Mouse (Mus musculus) left cerebral cortex, adult 2 months (tissue): ENCODE measurements around the gene Nipsnap1. TPM values are rescaled to one million over a fixed set of nuclear protein-coding genes. Genes with fewer than 3 reads are reported as not detected.
A peak's percentile ranks its signal among the peaks of the same experiment; 100 is the strongest.

ENCODE experiments used
- DNase-seq, 2 experiments: peaks; one replicate each; pipeline ENCODE4 v3.0.0; 2021 to 2022; ENCODE audit warnings: low spot score in 2 of 2, mixed read lengths in 1 of 2; ENCODE audit errors: extremely low spot score in 1 of 2
- H3K27ac ChIP-seq: fragments of 200-600 bp; 2 replicates; pipeline ENCODE4 v1.8.1; 2022
- H3K4me3 ChIP-seq: fragments of 200-600 bp; 2 replicates; pipeline ENCODE4 v1.8.1; 2022
- CTCF ChIP-seq: fragments of 200-600 bp; IDR thresholded peaks from 2 replicates; pipeline ENCODE4 v1.8.1; 2022; ENCODE audit warnings: antibody characterized with exemption, mild to moderate bottlenecking, moderate library complexity
- intact Hi-C: fragments of 180-260 bp; cut with DNase I; formaldehyde crosslinking; loops from one replicate; pipeline ENCODE4 v1.15.1; 2025
- total RNA-seq, 2 experiments: library from RNA; stranded (reverse); gene quantifications; 2 replicates each; pipeline ENCODE4 v1.2.3; 2021

Gene Nipsnap1
- total RNA-seq, 2 experiments from 2014 or later: 84.8 to 85.8 TPM

GRCm38 (mm10) chr11:4881087-4881486 lies 7.3 kb downstream of the Nipsnap1 start:
- no peak for DNase-seq
- H3K4me3 ChIP-seq: no peak overlapping the region
- TF ChIP-seq CTCF: no peak
- intact Hi-C loops: no loop called here
- H3K27ac ChIP-seq: no peak overlapping the region

DNA sequence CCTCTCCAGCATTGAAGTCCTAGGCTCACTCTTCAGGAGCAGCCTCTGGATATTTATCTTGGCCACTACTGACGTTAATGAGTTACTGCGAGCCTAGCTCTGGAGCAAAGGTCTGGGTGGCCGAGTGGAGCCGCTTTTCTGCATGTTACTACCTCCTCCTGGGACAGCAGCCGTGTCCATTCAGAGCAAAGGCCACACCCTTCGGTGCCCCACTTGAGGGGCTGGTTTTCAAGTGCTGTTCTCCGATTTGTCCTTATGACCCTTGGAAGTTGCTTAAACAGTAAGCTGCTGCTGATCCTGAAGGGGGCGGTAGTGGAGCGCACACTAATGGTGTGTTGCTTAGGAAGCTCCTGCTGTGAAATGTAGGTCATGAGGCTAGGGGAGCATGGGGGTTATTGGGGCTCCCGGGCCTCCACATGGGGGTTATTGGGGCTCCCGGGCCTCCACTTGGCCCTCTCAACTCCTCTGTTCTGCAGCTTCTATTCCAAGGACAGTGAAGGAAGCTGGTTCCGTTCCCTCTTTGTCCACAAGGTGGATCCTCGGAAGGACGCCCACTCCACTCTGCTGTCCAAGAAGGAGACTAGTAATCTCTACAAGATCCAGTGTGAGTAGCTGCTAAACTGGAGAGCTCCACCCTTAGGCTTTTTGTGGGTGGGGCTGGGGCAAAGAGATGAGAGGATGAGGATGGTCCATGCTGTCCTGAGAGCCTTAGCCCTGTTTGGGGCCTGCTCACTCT lies 9.3 kb downstream of the Nipsnap1 start:
- no peak overlapping the region for H3K4me3 ChIP-seq
- peak; percentile 37 for TF ChIP-seq CTCF
- no peak for DNase-seq
- intact Hi-C loops: no loop called here
- no peak overlapping the region for H3K27ac ChIP-seq

DNA sequence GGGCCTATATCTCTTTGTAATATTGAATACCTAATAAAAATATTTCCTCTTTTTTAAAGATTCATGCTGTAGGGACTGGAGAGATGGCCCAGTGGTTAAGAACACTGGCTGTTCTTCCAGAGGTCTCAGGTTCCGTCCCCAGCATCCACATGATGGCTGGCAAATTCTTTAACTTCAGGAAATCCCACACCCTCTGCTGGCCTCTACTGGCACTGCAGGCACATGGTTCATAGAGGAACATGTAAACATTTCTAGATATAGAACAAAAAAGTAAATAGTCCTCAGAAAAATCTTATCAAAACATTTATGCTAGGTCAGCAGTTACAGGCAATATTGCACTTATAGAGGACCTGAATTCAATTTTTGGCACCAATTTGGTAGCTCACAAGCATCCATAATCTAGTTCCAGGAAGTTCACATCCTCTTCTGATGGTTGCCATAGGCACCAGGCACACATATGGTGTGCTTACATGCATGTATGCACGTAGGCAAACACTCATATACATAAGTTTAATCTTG lies 11.7 kb downstream of the Nipsnap1 start:
- Histone ChIP-seq H3K27ac (no peak overlapping the region), H3K4me3 (no peak overlapping the region)
- intact Hi-C loops: no loop called here
- peak; percentile 77 for TF ChIP-seq CTCF
- DNase-seq: peak; percentile 39 to 56

DNA sequence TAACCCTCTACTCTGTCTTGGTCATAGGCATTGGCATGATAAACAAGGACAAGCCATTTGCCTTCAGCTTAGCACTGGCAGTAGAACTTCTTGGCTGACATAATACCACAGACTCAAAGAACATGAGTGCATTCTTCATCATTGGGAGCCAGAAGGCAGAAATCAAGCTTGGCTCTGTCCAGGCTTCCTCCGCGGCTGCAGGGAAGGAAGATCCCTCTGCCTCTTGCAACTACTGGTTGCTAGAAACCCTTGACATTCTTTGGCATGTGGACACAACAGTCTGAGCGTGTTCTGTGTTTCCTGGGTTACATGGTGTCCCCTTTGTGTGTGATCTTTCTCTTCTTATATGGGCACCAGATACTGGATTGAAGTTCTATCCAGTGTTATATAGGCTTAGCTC lies 13.2 kb downstream of the Nipsnap1 start:
- intact Hi-C loops: no loop called here

DNA sequence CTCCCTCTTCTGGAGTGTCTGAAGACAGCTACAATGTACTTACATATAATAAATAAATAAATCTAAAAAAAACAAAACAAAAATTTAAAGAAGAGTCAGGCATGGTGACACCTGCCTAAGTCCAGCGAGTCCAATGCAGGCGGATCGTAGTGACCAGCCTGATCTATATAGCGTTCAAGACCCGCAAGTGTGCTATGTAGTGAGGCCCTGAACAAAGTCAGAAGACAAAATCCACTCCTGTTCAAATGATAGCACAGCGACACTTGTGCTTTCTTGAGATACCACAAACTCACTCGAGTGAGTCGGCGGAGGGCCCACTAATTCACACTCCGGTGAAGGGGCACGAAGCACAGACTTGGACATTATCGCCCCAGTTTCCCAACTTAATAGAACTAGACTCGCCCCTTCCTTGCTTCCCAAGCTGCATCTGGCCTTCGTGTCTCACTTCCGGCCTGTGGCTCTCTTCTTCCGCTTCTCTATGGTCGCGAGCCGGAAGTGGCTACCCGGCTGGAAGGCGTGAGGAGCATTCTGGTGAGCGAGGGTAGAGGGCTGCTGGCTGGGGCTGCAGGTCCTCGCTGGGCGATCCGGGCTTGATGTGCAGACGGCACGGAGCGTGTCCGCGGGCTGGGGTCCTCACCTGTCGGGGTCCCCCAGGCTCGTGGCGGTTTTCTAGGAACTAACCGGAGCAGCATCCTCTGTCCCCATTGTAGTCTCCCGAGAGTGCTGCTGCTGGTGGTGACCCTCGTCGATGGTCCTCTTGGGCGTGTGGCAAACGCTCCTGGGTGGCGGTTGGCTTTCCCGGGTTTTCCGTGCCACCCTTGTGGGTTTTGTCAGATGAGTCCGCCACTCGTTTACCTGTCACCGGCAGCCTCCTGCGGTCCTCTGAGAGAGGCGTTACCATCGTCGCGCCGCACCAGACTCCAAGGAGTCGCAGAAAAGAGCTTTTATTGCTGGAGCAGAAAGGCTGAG lies 21.4 kb downstream of the Nipsnap1 start, which contains the start of gene Thoc5:
Gene Thoc5, plus strand, starts transcription at position 473 of the 969 bp plus-strand sequence.
- DNase-seq: peak; percentile 81 to 83
- intact Hi-C loops: no loop called here
- no peak for TF ChIP-seq CTCF

More for the DNA sequence above, 13.2 kb downstream of the Nipsnap1 start:
- TF ChIP-seq CTCF: no peak
- no peak overlapping the region for H3K4me3 ChIP-seq
- H3K27ac ChIP-seq: no peak overlapping the region
- DNase-seq: no peak

DNA sequence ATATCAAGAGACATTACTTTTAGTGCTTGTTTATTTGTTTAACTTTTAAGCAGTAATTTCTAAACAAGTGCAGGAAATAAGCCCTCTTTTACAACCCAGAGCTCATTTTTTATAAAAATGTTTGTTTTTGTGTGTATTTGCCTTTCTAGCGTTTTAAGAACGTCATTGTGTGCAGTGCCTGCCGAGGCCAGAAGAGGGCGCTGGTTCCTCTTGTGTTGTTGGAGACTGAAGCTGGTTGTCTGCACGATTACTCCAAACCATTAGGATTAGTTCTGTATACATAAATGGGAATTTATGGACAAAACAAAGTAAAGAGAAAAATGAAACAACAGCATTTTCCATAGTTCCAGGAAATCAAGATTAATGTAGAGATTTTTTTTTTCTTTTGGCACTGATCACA lies 26.7 kb downstream of the Nipsnap1 start:
- DNase-seq: no peak
- intact Hi-C loops: no loop called here

More for the DNA sequence above, 21.4 kb downstream of the Nipsnap1 start, which contains the start of gene Thoc5:
- Histone ChIP-seq H3K27ac (peak within 1 kb of the TSS; percentile 87), H3K4me3 (peak within 1 kb of the TSS; percentile 59)

DNA sequence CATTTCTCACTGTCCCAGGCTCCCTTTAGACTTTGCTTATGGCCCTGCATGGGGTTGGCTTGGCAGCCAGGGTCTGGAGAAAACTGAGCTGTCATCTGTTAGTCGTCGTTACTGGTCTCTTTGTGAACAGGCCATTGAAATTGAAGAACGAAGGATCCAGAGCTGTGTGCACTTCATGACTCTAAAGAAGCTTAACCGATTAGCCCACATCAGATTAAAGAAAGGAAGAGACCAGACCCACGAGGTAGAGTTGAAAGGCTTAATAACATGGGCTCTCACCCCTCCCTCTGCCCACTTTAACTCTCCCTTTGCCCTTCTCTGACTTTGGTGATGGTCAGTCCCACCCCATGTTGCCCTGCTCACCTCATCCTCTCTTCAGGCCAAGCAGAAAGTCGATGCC lies 28.2 kb downstream of the Nipsnap1 start:
- intact Hi-C loops: no loop called here
- Histone ChIP-seq H3K27ac (no peak overlapping the region), H3K4me3 (no peak overlapping the region)
- no peak for TF ChIP-seq CTCF
- DNase-seq: no peak

More for the DNA sequence above, 26.7 kb downstream of the Nipsnap1 start:
- Histone ChIP-seq H3K27ac (no peak overlapping the region), H3K4me3 (no peak overlapping the region)
- peak; percentile 59 for TF ChIP-seq CTCF

GRCm38 (mm10) chr11:4906231-4906630 lies 32.5 kb downstream of the Nipsnap1 start:
- no peak for DNase-seq
- Histone ChIP-seq H3K27ac (no peak overlapping the region), H3K4me3 (no peak overlapping the region)
- intact Hi-C loops: no loop called here
- TF ChIP-seq CTCF: no peak

DNA sequence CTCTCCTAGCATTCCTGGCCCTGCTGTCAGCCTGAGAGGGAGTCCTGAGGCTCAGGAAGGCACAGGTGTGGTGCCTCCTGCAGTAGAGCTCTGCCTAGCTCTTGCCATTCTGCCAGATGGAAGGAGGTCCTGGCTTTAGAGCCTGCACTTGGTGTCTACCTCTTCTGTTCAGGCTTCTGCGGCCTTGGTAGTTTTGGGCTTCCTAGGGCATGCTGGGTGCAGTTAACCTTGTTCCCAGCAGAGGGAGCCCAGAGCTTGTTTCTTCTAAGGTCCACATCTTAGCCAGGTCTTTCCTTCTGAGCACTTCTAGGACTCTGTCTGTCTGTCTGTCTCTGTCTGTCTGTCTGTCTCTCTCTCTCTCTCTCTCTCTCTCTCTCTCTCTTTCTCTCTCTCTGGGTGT lies 42.3 kb downstream of the Nipsnap1 start:
- peak; percentile 52 to 64 for DNase-seq
- TF ChIP-seq CTCF: peak; percentile 72
- intact Hi-C loops: loop anchor here (1.0 kb wide), 1 partner anchor 59 kb away; no protein-coding TSS in a partner anchor
- Histone ChIP-seq H3K27ac (no peak overlapping the region), H3K4me3 (no peak overlapping the region)

- no peak for DNase-seq
- no peak for TF ChIP-seq CTCF
- H3K27ac ChIP-seq: no peak overlapping the region
- H3K4me3 ChIP-seq: no peak overlapping the region
- intact Hi-C loops: no loop called here
These were observed 47.5 kb downstream of the Nipsnap1 start for GRCm38 (mm10) chr11:4921281-4921680.

DNA sequence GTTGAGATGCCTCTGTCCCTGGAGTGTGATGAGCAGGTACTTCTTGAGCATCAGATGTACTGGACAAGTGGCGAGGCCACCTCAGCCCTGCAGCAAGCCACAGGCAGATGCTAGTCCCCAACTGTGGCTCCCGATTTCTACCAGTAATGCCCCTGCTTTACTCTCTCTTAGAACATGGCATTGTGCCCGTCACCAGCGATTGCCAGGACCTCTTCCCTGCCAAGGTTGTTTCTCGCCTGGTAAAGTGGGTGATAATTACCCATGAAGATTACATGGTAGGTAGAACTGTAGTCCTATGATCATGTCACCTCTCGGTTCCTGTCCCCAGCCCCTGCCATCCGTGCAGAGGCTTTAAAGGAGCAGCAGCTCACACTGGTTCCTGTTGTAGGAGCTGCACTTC lies 48.0 kb downstream of the Nipsnap1 start:
- no peak overlapping the region for H3K27ac ChIP-seq
- no peak overlapping the region for H3K4me3 ChIP-seq
- TF ChIP-seq CTCF: no peak
- intact Hi-C loops: no loop called here
- DNase-seq: no peak

- intact Hi-C loops: loop anchor here (1.0 kb wide), 1 partner anchor 20 kb away; no protein-coding TSS in a partner anchor
- no peak for TF ChIP-seq CTCF
- DNase-seq: peak; percentile 26 to 41
- H3K4me3 ChIP-seq: no peak overlapping the region
- no peak overlapping the region for H3K27ac ChIP-seq
These were observed 53.5 kb downstream of the Nipsnap1 start for GRCm38 (mm10) chr11:4927224-4927623.
